Mouse (Mus musculus) heart, postnatal 10 days (tissue): ENCODE measurements around the gene Plin5. TPM values are rescaled to one million over a fixed set of nuclear protein-coding genes. Genes with fewer than 3 reads are reported as not detected.
A peak's percentile ranks its signal among the peaks of the same experiment; 100 is the strongest.

ENCODE experiments used
- DNase-seq, 2 experiments: peaks; one replicate each; pipeline ENCODE4 v3.0.0; 2021
- intact Hi-C: fragments of 180-260 bp; cut with DNase I; formaldehyde crosslinking; loops from one replicate; pipeline ENCODE4 v1.15.1; 2025
- total RNA-seq, 2 experiments: library from RNA; stranded (reverse); gene quantifications; 2 replicates each; pipeline ENCODE4 v1.2.3; 2021

Gene Plin5
- 100 to 1,000 TPM; 126 to 166 TPM for total RNA-seq

GRCm38 (mm10) chr17:56117251-56117710 lies at the start of gene Plin5:
Plin5 (minus strand) TSS chr17:56117596.
- intact Hi-C loops, result no loop called here
- peak; percentile 87 to 90 for DNase-seq

GRCm38 (mm10) chr17:56165671-56166070 lies 48.3 kb upstream of the Plin5 start:
- DNase-seq, result no peak
- intact Hi-C loops, result no loop called here

GRCm38 (mm10) chr17:56164510-56164909 lies 47.1 kb upstream of the Plin5 start:
- no peak for DNase-seq
- intact Hi-C loops, result no loop called here

GRCm38 (mm10) chr17:56163523-56164102 lies 46.2 kb upstream of the Plin5 start:
- DNase-seq, result no peak
- intact Hi-C loops, result loop anchor here (2.0 kb wide), 1 partner anchor 19 kb away; the partner anchor contains the start of gene Mydgf

- intact Hi-C loops, result loop anchor here (2.0 kb wide), 1 partner anchor 20 kb away; the partner anchor contains the start of gene Mydgf
- DNase-seq, result peak; percentile 96 to 97
These were observed 44.9 kb upstream of the Plin5 start, which contains the start of gene Tnfaip8l1 for GRCm38 (mm10) chr17:56162231-56162774. Tnfaip8l1 (plus strand) TSS chr17:56162477.

GRCm38 (mm10) chr17:56159729-56160128 lies 42.3 kb upstream of the Plin5 start:
- intact Hi-C loops, result loop anchor here (1.0 kb wide), 1 partner anchor 27 kb away; no protein-coding TSS in a partner anchor

GRCm38 (mm10) chr17:56153643-56154042 lies 36.2 kb upstream of the Plin5 start:
- intact Hi-C loops, result no loop called here
- DNase-seq, result peak in 1 of 2 experiments; percentile 57

More at GRCm38 (mm10) chr17:56159729-56160128, 42.3 kb upstream of the Plin5 start:
- DNase-seq, result peak; percentile 74 to 81

GRCm38 (mm10) chr17:56149897-56150296 lies 32.5 kb upstream of the Plin5 start:
- intact Hi-C loops, result no loop called here
- no peak for DNase-seq

- no peak for DNase-seq
- intact Hi-C loops, result no loop called here
These were observed 31.6 kb upstream of the Plin5 start for GRCm38 (mm10) chr17:56148790-56149618.

GRCm38 (mm10) chr17:56148280-56148679 lies 30.9 kb upstream of the Plin5 start:
- no peak for DNase-seq
- intact Hi-C loops, result no loop called here

GRCm38 (mm10) chr17:56147420-56147819 lies 30.0 kb upstream of the Plin5 start:
- intact Hi-C loops, result no loop called here

GRCm38 (mm10) chr17:56146131-56146530 lies 28.7 kb upstream of the Plin5 start:
- no peak for DNase-seq
- intact Hi-C loops, result no loop called here

More at GRCm38 (mm10) chr17:56147420-56147819, 30.0 kb upstream of the Plin5 start:
- no peak for DNase-seq

- DNase-seq, result no peak
- intact Hi-C loops, result no loop called here
These were observed 27.1 kb upstream of the Plin5 start for GRCm38 (mm10) chr17:56144546-56144945.

GRCm38 (mm10) chr17:56141702-56142605 lies 24.6 kb upstream of the Plin5 start:
- intact Hi-C loops, result no loop called here
- DNase-seq, result peak in 1 of 2 experiments; percentile 50

- DNase-seq, result peak; percentile 71 to 78
- intact Hi-C loops, result no loop called here
These were observed 22.6 kb upstream of the Plin5 start, which contains the start of gene Sema6b for GRCm38 (mm10) chr17:56139858-56140595. Sema6b (minus strand) TSS chr17:56140343.

- no peak for DNase-seq
- intact Hi-C loops, result no loop called here
These were observed 22.0 kb upstream of the Plin5 start for GRCm38 (mm10) chr17:56139355-56139754.

- DNase-seq, result no peak
- intact Hi-C loops, result no loop called here
These were observed 20.6 kb upstream of the Plin5 start for GRCm38 (mm10) chr17:56137839-56138613.

GRCm38 (mm10) chr17:56136558-56136957 lies 19.2 kb upstream of the Plin5 start:
- no peak for DNase-seq

More at GRCm38 (mm10) chr17:56136558-56136957, 19.2 kb upstream of the Plin5 start:
- intact Hi-C loops, result no loop called here
